Mouse (Mus musculus) forebrain, embryonic 16.5 days (tissue): ENCODE measurements at regions not wholly inside any gene's neighbourhood (a gene's known extent, or its start where the extent isn't known, plus 50 kb on each side); places are given as distances from the start of the nearest gene placed in this dataset.
A peak's percentile ranks its signal among the peaks of the same experiment; 100 is the strongest.

Experiments used
- ATAC-seq: fragments of 200-750 bp; cut with Nextera tagmentation; 2 replicates; pipeline ENCODE4 v1.8.0; 2017; ENCODE audit warnings: mild to moderate bottlenecking, moderate library complexity
- H3K27ac ChIP-seq: fragments of 300-500 bp; sonication (generic); 2 replicates; pipeline ENCODE4 v1.5.1; 2014; ENCODE audit warnings: low read length, control low read depth
- H3K27me3 ChIP-seq: fragments of 300-500 bp; sonication (generic); replicated peaks from 2 replicates; pipeline ENCODE4 v1.6.1; 2014; ENCODE audit warnings: low read length; ENCODE audit not compliant: control insufficient read depth, insufficient read depth
- H3K36me3 ChIP-seq: fragments of 300-500 bp; sonication (generic); 2 replicates; pipeline ENCODE4 v1.6.1; 2014; ENCODE audit not compliant: control insufficient read depth, insufficient read depth
- H3K4me1 ChIP-seq: fragments of 300-500 bp; sonication (generic); replicated peaks from 2 replicates; pipeline ENCODE4 v1.6.1; 2014; ENCODE audit warnings: low read length; ENCODE audit not compliant: control insufficient read depth, insufficient read depth
- H3K4me2 ChIP-seq: fragments of 300-500 bp; sonication (generic); 2 replicates; pipeline ENCODE4 v1.6.1; 2014; ENCODE audit warnings: mild to moderate bottlenecking, low read length, control low read depth
- H3K4me3 ChIP-seq: fragments of 300-500 bp; sonication (generic); replicated peaks from 2 replicates; pipeline ENCODE4 v1.5.1; 2014; ENCODE audit warnings: mild to moderate bottlenecking, low read length, control low read depth
- H3K9ac ChIP-seq: fragments of 300-500 bp; sonication (generic); replicated peaks from 2 replicates; pipeline ENCODE4 v1.6.1; 2014; ENCODE audit warnings: low read depth, low read length, control low read depth
- H3K9me3 ChIP-seq: fragments of 300-500 bp; sonication (generic); 2 replicates; pipeline ENCODE4 v1.6.1; 2016; ENCODE audit warnings: low read length; ENCODE audit not compliant: control insufficient read depth
- WGBS: fragments of 180-500 bp; shearing (Covaris S2); extraction: QIAGEN DNeasy Blood & Tissue Kit; methylation state at CpG from one replicate; pipeline ENCODE4 v1.1.7; 2014; 5-methylcytosine and 5-hydroxymethylcytosine counted together

GRCm38 (mm10) chr4:95105424-95105823 is 53.4 kb upstream of the Jun start:
- Histone ChIP-seq H3K27me3 (no peaks in the 10 kb centered on the region), H3K4me1 (peaks cover 17% of the 10 kb centered on the region), H3K9ac (0 out of 2 replicates have a peak overlapping the region, but pooled peaks have one; percentile 19), H3K36me3 (no peaks in the 10 kb centered on the region), H3K27ac (no peak overlapping the region), H3K9me3 (peaks cover 3% of the 10 kb centered on the region; the same call in 1 of the 2 replicates), H3K4me2 (no peak overlapping the region), H3K4me3 (no peak overlapping the region)
- 9% methylated on average over 3 of the region's 3 CpGs for whole genome bisulfite sequencing
- ATAC-seq, result peak; percentile 71

- Histone ChIP-seq H3K4me2 (peak overlapping the region; percentile 34), H3K27me3 (no peaks in the 10 kb centered on the region), H3K9me3 (peaks cover 3% of the 10 kb centered on the region; the same call in 1 of the 2 replicates), H3K27ac (no peak overlapping the region), H3K4me3 (peak overlapping the region; percentile 6; the same call in 1 of the 2 replicates), H3K4me1 (peaks cover 17% of the 10 kb centered on the region), H3K36me3 (no peaks in the 10 kb centered on the region), H3K9ac (0 out of 2 replicates have a peak overlapping the region, but pooled peaks have one; percentile 19)
- ATAC-seq, result peak; percentile 54
- WGBS, result 25% methylated on average over 16 of the region's 16 CpGs
Observed at GRCm38 (mm10) chr4:95105926-95106622, 54.1 kb upstream of the Jun start.

- no peak overlapping the region for H3K9ac ChIP-seq
- WGBS, result 66% methylated on average over 10 of the region's 10 CpGs
- no peak overlapping the region for H3K27ac ChIP-seq
- no peaks in the 10 kb centered on the region for H3K9me3 ChIP-seq
- H3K27me3 ChIP-seq, result no peaks in the 10 kb centered on the region
- no peak for ATAC-seq
- no peak overlapping the region for H3K4me2 ChIP-seq
- H3K4me1 ChIP-seq, result peaks cover 17% of the 10 kb centered on the region
- no peaks in the 10 kb centered on the region for H3K36me3 ChIP-seq
- no peak overlapping the region for H3K4me3 ChIP-seq
Observed at GRCm38 (mm10) chr4:95106881-95107665, 55.1 kb upstream of the Jun start.

GRCm38 (mm10) chr4:95108811-95109210 is 56.8 kb upstream of the Jun start:
- Histone ChIP-seq H3K27me3 (no peaks in the 10 kb centered on the region), H3K9ac (no peak overlapping the region), H3K36me3 (no peaks in the 10 kb centered on the region), H3K4me1 (peaks cover 17% of the 10 kb centered on the region), H3K27ac (no peak overlapping the region), H3K4me3 (no peak overlapping the region), H3K9me3 (no peaks in the 10 kb centered on the region), H3K4me2 (no peak overlapping the region)
- no peak for ATAC-seq
- WGBS, result 36% methylated on average over 6 of the region's 6 CpGs

- no peak overlapping the region for H3K9ac ChIP-seq
- H3K9me3 ChIP-seq, result no peaks in the 10 kb centered on the region
- no peaks in the 10 kb centered on the region for H3K27me3 ChIP-seq
- no peak for ATAC-seq
- H3K4me1 ChIP-seq, result peaks cover 13% of the 10 kb centered on the region
- H3K27ac ChIP-seq, result no peak overlapping the region
- no peaks in the 10 kb centered on the region for H3K36me3 ChIP-seq
- 93% methylated on average over 8 of the region's 8 CpGs for WGBS
- H3K4me3 ChIP-seq, result no peak overlapping the region
- no peak overlapping the region for H3K4me2 ChIP-seq
Observed at GRCm38 (mm10) chr4:95110828-95111227, 58.8 kb upstream of the Jun start.

- Histone ChIP-seq H3K4me3 (no peak overlapping the region), H3K9ac (no peak overlapping the region), H3K4me1 (no peaks in the 10 kb centered on the region), H3K36me3 (no peaks in the 10 kb centered on the region), H3K4me2 (no peak overlapping the region), H3K9me3 (no peaks in the 10 kb centered on the region), H3K27ac (no peak overlapping the region), H3K27me3 (no peaks in the 10 kb centered on the region)
- WGBS, result 41% methylated on average over 5 of the region's 5 CpGs
- 0 out of 2 replicates have a peak, but pooled peaks have one; percentile 6 for ATAC-seq
Observed at GRCm38 (mm10) chr4:95117158-95117681, 65.2 kb upstream of the Jun start.

GRCm38 (mm10) chr4:95120876-95121275 is 68.9 kb upstream of the Jun start:
- H3K9me3 ChIP-seq, result no peaks in the 10 kb centered on the region
- no peak for ATAC-seq
- no peaks in the 10 kb centered on the region for H3K27me3 ChIP-seq
- H3K9ac ChIP-seq, result no peak overlapping the region
- WGBS, result 90% methylated on average over 1 of the region's 1 CpGs
- no peak overlapping the region for H3K4me2 ChIP-seq
- H3K27ac ChIP-seq, result no peak overlapping the region
- H3K4me1 ChIP-seq, result no peaks in the 10 kb centered on the region
- no peak overlapping the region for H3K4me3 ChIP-seq
- H3K36me3 ChIP-seq, result no peaks in the 10 kb centered on the region

- 84% methylated on average over 1 of the region's 1 CpGs for WGBS
- Histone ChIP-seq H3K4me3 (no peak overlapping the region), H3K27ac (no peak overlapping the region)
Observed at GRCm38 (mm10) chr4:95125346-95125745, 73.3 kb upstream of the Jun start.

GRCm38 (mm10) chr4:95127970-95128369 is 75.9 kb upstream of the Jun start:
- H3K27me3 ChIP-seq, result no peaks in the 10 kb centered on the region
- H3K4me1 ChIP-seq, result no peaks in the 10 kb centered on the region
- no peak overlapping the region for H3K4me3 ChIP-seq
- WGBS, result 81% methylated on average over 2 of the region's 2 CpGs
- no peak overlapping the region for H3K27ac ChIP-seq
- H3K9ac ChIP-seq, result no peak overlapping the region
- H3K9me3 ChIP-seq, result no peaks in the 10 kb centered on the region
- no peak for ATAC-seq
- no peaks in the 10 kb centered on the region for H3K36me3 ChIP-seq
- no peak overlapping the region for H3K4me2 ChIP-seq

More at GRCm38 (mm10) chr4:95125346-95125745, 73.3 kb upstream of the Jun start:
- Histone ChIP-seq H3K9me3 (no peaks in the 10 kb centered on the region), H3K4me1 (no peaks in the 10 kb centered on the region), H3K9ac (no peak overlapping the region), H3K27me3 (no peaks in the 10 kb centered on the region), H3K36me3 (no peaks in the 10 kb centered on the region), H3K4me2 (no peak overlapping the region)
- no peak for ATAC-seq
